ENCODE assay signal across 26 mouse cellular contexts in genomic region chr2:91167629-91168028, GRCm38 (mm10). TPM values are rescaled to one million over a fixed set of nuclear protein-coding genes. Genes with fewer than 3 reads are reported as not detected.
DNase-seq lines count a peak whose midpoint lies in the region; ATAC-seq and TF ChIP-seq lines count a peak whose summit lies in the region.
"Had no signal": no experiment of that assay in that cellular context is flagged by ENCODE, and none has a peak within 500 bp of the region (broad histone marks: within the 10 kb centered on the region; RNA-seq: fewer than 3 reads in every experiment).

No protein-coding gene starts in this region.

- H3K4me1 ChIP-seq in MEL (ENCODE audit: control insufficient read depth in 1 of 2, insufficient read depth in 2 of 2, low read length in 2 of 2): peaks cover 15 to 31% of the 10 kb centered on the region in 2 experiments
- H3K4me1 ChIP-seq in stomach, embryonic 16.5 days (ENCODE audit: control insufficient read depth, insufficient read depth, low read length): no peaks in the 10 kb centered on the region
- H3K4me1 ChIP-seq: embryonic facial prominence, embryonic 10.5 days; embryonic facial prominence, embryonic 12.5 days; forebrain, embryonic 13.5 days; forebrain, embryonic 15.5 days had no signal

- H3K27me3 ChIP-seq in MEL (ENCODE audit: control insufficient read depth in 1 of 2, insufficient read depth in 2 of 2, low read length in 2 of 2): no peaks in the 10 kb centered on the region
- H3K27me3 ChIP-seq in myocyte (ENCODE audit: control insufficient read depth, insufficient read depth, insufficient read length): no peaks in the 10 kb centered on the region
- H3K27me3 ChIP-seq in stomach, embryonic 16.5 days (ENCODE audit: control insufficient read depth, insufficient read depth, low read length): no peaks in the 10 kb centered on the region
- H3K27me3 ChIP-seq: CH12.LX; embryonic facial prominence, embryonic 12.5 days; forebrain, embryonic 13.5 days; forebrain, embryonic 15.5 days; Patski had no signal

- H3K79me2 ChIP-seq in MEL (ENCODE audit: control insufficient read depth, insufficient read depth, low read length, poor library complexity) (no peaks in the 10 kb centered on the region), myocyte (ENCODE audit: control insufficient read depth, insufficient read depth) (no peaks in the 10 kb centered on the region)

- no peak overlapping the region for H3K9ac ChIP-seq in MEL (ENCODE audit: control insufficient read depth, low read depth, low read length, poor library complexity, severe bottlenecking)
- no peak overlapping the region for H3K9ac ChIP-seq in stomach, embryonic 16.5 days (ENCODE audit: low read length)
- H3K9ac ChIP-seq: embryonic facial prominence, embryonic 12.5 days; forebrain, embryonic 13.5 days; forebrain, embryonic 15.5 days had no signal

- H3K27ac ChIP-seq in MEL (ENCODE audit: control insufficient read depth, low read depth, low read length): peak overlapping the region; percentile 34; the same call in 1 of the 2 replicates
- no peak overlapping the region for H3K27ac ChIP-seq in stomach, embryonic 16.5 days (ENCODE audit: low read length)
- H3K27ac ChIP-seq: embryonic facial prominence, embryonic 10.5 days; embryonic facial prominence, embryonic 12.5 days; forebrain, embryonic 13.5 days; forebrain, embryonic 15.5 days had no signal

- no peak for TF ChIP-seq RAD21 in MEL (IDR thresholded peaks at IDR 0.05; ENCODE audit: low read depth, low read length)

- 0 out of 2 replicates have a peak, but pooled peaks have one; percentile 17 for ATAC-seq in stomach, embryonic 16.5 days (ENCODE audit: insufficient read depth, low FRiP score)
- no peak for ATAC-seq in activated CD4-positive, CD25-positive, alpha-beta regulatory T cell, adult 4 months
- ATAC-seq: CD4-positive, CD25-positive, alpha-beta regulatory T cell, adult 4 months; forebrain, embryonic 13.5 days; forebrain, embryonic 15.5 days; Patski had no signal

- DNase-seq in 3T3-L1 (ENCODE audit: low read depth, low spot score): peak; percentile 45
- peak; percentile 48 for DNase-seq in MEL (ENCODE audit: low read depth, low spot score)
- no peak for DNase-seq in cerebellum, postnatal 10 days
- DNase-seq in kidney, adult 9 months: no peak
- DNase-seq in urinary bladder, postnatal 25 days (ENCODE audit: low spot score): no peak
- DNase-seq: adrenal gland, adult 2 months; adrenal gland, postnatal 10 days; adrenal gland, postnatal 25 days; B cell, adult 2 months; cerebellum, adult 11 months; cerebellum, adult 18-20 months; cerebellum, adult 8-10 months; cerebellum, adult 9-11 months; cerebellum, postnatal 25 days had no signal

- H3K36me3 ChIP-seq in MEL (ENCODE audit: control insufficient read depth in 1 of 2, insufficient read depth in 2 of 2, low read length in 2 of 2) (peaks cover 4 to 37% of the 10 kb centered on the region in 2 experiments; a peak in 3 of 4 replicates), myocyte (ENCODE audit: control insufficient read depth, insufficient read depth) (peaks cover 22% of the 10 kb centered on the region)
- 0 out of 2 replicates have a peak, but pooled peaks cover 8% of the 10 kb centered on the region for H3K36me3 ChIP-seq in stomach, embryonic 16.5 days (ENCODE audit: control insufficient read depth, insufficient read depth, low read length)

- no peak overlapping the region for H3K4me3 ChIP-seq in MEL (ENCODE audit: control insufficient read depth in 1 of 2, insufficient read depth in 1 of 2, low read depth in 2 of 2, low read length in 2 of 2)
- no peak overlapping the region for H3K4me3 ChIP-seq in myocyte
- no peak overlapping the region for H3K4me3 ChIP-seq in stomach, embryonic 16.5 days (replicated peaks; ENCODE audit: low read length)
- H3K4me3 ChIP-seq: embryonic facial prominence, embryonic 10.5 days; embryonic facial prominence, embryonic 12.5 days; forebrain, embryonic 13.5 days; forebrain, embryonic 15.5 days had no signal

- peak in 1 of 2 experiments; percentile 54; a peak in 2 of 4 replicates for TF ChIP-seq EP300 in MEL (IDR thresholded peaks at IDR 0.05; ENCODE audit: low read depth in 1 of 2, low read length in 2 of 2)

- no peak for TF ChIP-seq POLR2A in MEL (IDR thresholded peaks at IDR 0.05; ENCODE audit: control insufficient read depth in 1 of 2, insufficient read depth in 1 of 2, low read depth in 1 of 2, low read length in 2 of 2, poor library complexity in 1 of 2)
- no peak for TF ChIP-seq POLR2A in myocyte (IDR thresholded peaks at IDR 0.05; ENCODE audit: insufficient read length, low read depth)

- no peak overlapping the region for H3K4me2 ChIP-seq in myocyte (ENCODE audit: low read depth)
- no peak overlapping the region for H3K4me2 ChIP-seq in stomach, embryonic 16.5 days (ENCODE audit: low read depth, low read length)
- H3K4me2 ChIP-seq: embryonic facial prominence, embryonic 12.5 days; forebrain, embryonic 13.5 days; forebrain, embryonic 15.5 days had no signal

- H3K9me3 ChIP-seq in MEL (replicated peaks; ENCODE audit: insufficient read depth, low read length): no peaks in the 10 kb centered on the region
- H3K9me3 ChIP-seq in stomach, embryonic 16.5 days (replicated peaks; ENCODE audit: control insufficient read depth, low read length): no peaks in the 10 kb centered on the region
- H3K9me3 ChIP-seq: embryonic facial prominence, embryonic 10.5 days; embryonic facial prominence, embryonic 12.5 days; forebrain, embryonic 13.5 days; forebrain, embryonic 15.5 days; G1E had no signal

- H3ac ChIP-seq in myocyte (ENCODE audit: control insufficient read depth, insufficient read length): no peak overlapping the region

- TF ChIP-seq CTCF in MEL (IDR thresholded peaks at IDR 0.05 in 2 of 3, conservative IDR thresholded peaks at IDR 0.05 in 1 of 3; ENCODE audit: control insufficient read depth in 1 of 3, insufficient read depth in 1 of 3, low read depth in 2 of 3, low read length in 3 of 3, poor library complexity in 1 of 3, severe bottlenecking in 1 of 3): no peak

- WGBS in stomach, embryonic 16.5 days: 60% methylated on average over 4 of the region's 4 CpGs

TF ChIP-seq in MEL, 35 proteins besides CTCF, POLR2A, EP300 and RAD21 (continues in another document):
- no peak for TF ChIP-seq SMC3 (IDR thresholded peaks at IDR 0.05; ENCODE audit: low read depth, low read length)
- peak; percentile 23 for TF ChIP-seq TAL1 (IDR thresholded peaks at IDR 0.05; ENCODE audit: low read length)
- TF ChIP-seq ZC3H11A (IDR thresholded peaks at IDR 0.05; ENCODE audit: low read depth, low read length): no peak
- TF ChIP-seq UBTF (IDR thresholded peaks at IDR 0.05; ENCODE audit: borderline replicate concordance, insufficient read depth, low read depth, low read length): no peak
- no peak for TF ChIP-seq USF2 (IDR thresholded peaks at IDR 0.05; ENCODE audit: borderline replicate concordance in 1 of 2, insufficient read depth in 1 of 2, low read depth in 1 of 2, low read length in 2 of 2)
- TF ChIP-seq CHD1 (IDR thresholded peaks at IDR 0.05; ENCODE audit: low read depth, low read length): no peak
- TF ChIP-seq SIN3A (IDR thresholded peaks at IDR 0.05; ENCODE audit: low read length): no peak
- no peak for TF ChIP-seq JUND (IDR thresholded peaks at IDR 0.05; ENCODE audit: low read depth, low read length)

TF ChIP-seq in myocyte, 11 proteins besides CTCF, POLR2A, EP300 and RAD21:
- TF ChIP-seq CEBPB (IDR thresholded peaks at IDR 0.05; ENCODE audit: insufficient read depth, poor library complexity, severe bottlenecking) (0 out of 2 replicates have a peak, but pooled peaks have one; percentile 34), SRF (IDR thresholded peaks at IDR 0.05; ENCODE audit: control insufficient read depth, insufficient read length, low read depth) (no peak), USF1 (IDR thresholded peaks at IDR 0.05; ENCODE audit: low read depth) (no peak)

RNA-seq across cellular contexts. Expression of gene Madd, which starts 16.0 kb away (rescaled TPM):
- 15.7 and 17.5 TPM in 2 replicates for total RNA-seq in MEL (2012; rRNA removed)
- polyA plus RNA-seq in MEL (2012; ENCODE audit: insufficient read depth in 1 of 2, insufficient read length in 2 of 2, low read depth in 1 of 2, low replicate concordance in 2 of 2, missing spikeins in 1 of 2) (10 to 100 TPM in 1 of 2 experiments, not detected in 1; 27.4 TPM), myocyte (2012; fragmentation: generic; extraction: Trizol) (10.2 TPM)
- polyA plus RNA-seq in stomach, embryonic 16.5 days (2015; fragmentation: Nextera tagmentation; extraction: Ambion mirVana): 14.3 and 17.2 TPM in 2 replicates
- 10 to 100 TPM; 55.5 to 64.8 TPM for polyA plus RNA-seq in activated CD4-positive, CD25-positive, alpha-beta regulatory T cell, adult 4 months (2017; shearing (Covaris generic))

RNA-seq across cellular contexts. Expression of gene Nr1h3, which starts 35.0 kb away (rescaled TPM):
- total RNA-seq in MEL (2012; rRNA removed): 3.5 and 4.7 TPM in 2 replicates
- polyA plus RNA-seq in MEL (2012; ENCODE audit: insufficient read depth in 1 of 2, insufficient read length in 2 of 2, low read depth in 1 of 2, low replicate concordance in 2 of 2, missing spikeins in 1 of 2) (1 to 10 TPM in 1 of 2 experiments, not detected in 1; 6.9 TPM), myocyte (2012; fragmentation: generic; extraction: Trizol) (0.53 TPM)
- 3.5 and 4.2 TPM in 2 replicates for polyA plus RNA-seq in stomach, embryonic 16.5 days (2015; fragmentation: Nextera tagmentation; extraction: Ambion mirVana)
- 1 to 10 TPM; 1.4 to 1.5 TPM for polyA plus RNA-seq in activated CD4-positive, CD25-positive, alpha-beta regulatory T cell, adult 4 months (2017; shearing (Covaris generic))

RNA-seq across cellular contexts. Expression of gene Acp2, which starts 35.1 kb away (rescaled TPM):
- 5.4 and 7.3 TPM in 2 replicates for total RNA-seq in MEL (2012; rRNA removed)
- polyA plus RNA-seq in MEL (2012; ENCODE audit: insufficient read depth in 1 of 2, insufficient read length in 2 of 2, low read depth in 1 of 2, low replicate concordance in 2 of 2, missing spikeins in 1 of 2) (10 to 100 TPM in 1 of 2 experiments, not detected in 1; 11.3 TPM), myocyte (2012; fragmentation: generic; extraction: Trizol) (16.9 TPM)
- 23.1 and 24.5 TPM in 2 replicates for polyA plus RNA-seq in stomach, embryonic 16.5 days (2015; fragmentation: Nextera tagmentation; extraction: Ambion mirVana)
- polyA plus RNA-seq in activated CD4-positive, CD25-positive, alpha-beta regulatory T cell, adult 4 months (2017; shearing (Covaris generic)): 10 to 100 TPM; 12.9 to 15.5 TPM

RNA-seq across cellular contexts. Expression of gene Mybpc3, which starts 49.7 kb away (rescaled TPM):
- total RNA-seq in MEL (2012; rRNA removed): 0.19 and 0.29 TPM in 2 replicates
- under 1 TPM in 1 of 2 experiments, not detected in 1; 0.50 TPM for polyA plus RNA-seq in MEL (2012; ENCODE audit: insufficient read depth in 1 of 2, insufficient read length in 2 of 2, low read depth in 1 of 2, low replicate concordance in 2 of 2, missing spikeins in 1 of 2)
- 0.05 TPM for polyA plus RNA-seq in myocyte (2012; fragmentation: generic; extraction: Trizol)
- polyA plus RNA-seq in stomach, embryonic 16.5 days (2015; fragmentation: Nextera tagmentation; extraction: Ambion mirVana): 0.17 and 0.54 TPM in 2 replicates
- polyA plus RNA-seq in activated CD4-positive, CD25-positive, alpha-beta regulatory T cell, adult 4 months (2017; shearing (Covaris generic)): not detected
- total RNA-seq: adrenal gland, postnatal 25 days; G1E had no signal
- polyA plus RNA-seq: adrenal gland, adult 2 months; CD4-positive, CD25-positive, alpha-beta regulatory T cell, adult 4 months; forebrain, embryonic 11.5 days; forebrain, embryonic 13.5 days; forebrain, embryonic 15.5 days; G1E; Patski had no signal

Comparison
In these comparisons a context has a peak if more than half of its experiments do, and no peak if none do; other contexts are left out.
1. DNase-seq: peak in 3T3-L1 (single experiment) and MEL (single experiment); none in cerebellum, postnatal 10 days (0 of 2), kidney, adult 9 months (single experiment) and urinary bladder, postnatal 25 days (single experiment).